Mouse (Mus musculus) adrenal gland (tissue): ENCODE measurements around the gene Htra3.

ENCODE experiments used
- intact Hi-C: fragments of 180-260 bp; cut with DNase I; formaldehyde crosslinking; loops from one replicate; pipeline ENCODE4 v1.15.1; 2025

Htra3 gene

GRCm38 (mm10) chr5:35701042-35701441 is 21.5 kb upstream of the Htra3 start:
- intact Hi-C loops: loop anchor here (1.0 to 2.0 kb wide), 3 partner anchors 11 to 158 kb away; no protein-coding TSS in a partner anchor

GRCm38 (mm10) chr5:35695815-35696214 is 16.2 kb upstream of the Htra3 start:
- intact Hi-C loops: loop anchor here (5.0 kb wide), 1 partner anchor 99 kb away; no protein-coding TSS in a partner anchor

GRCm38 (mm10) chr5:35693638-35694037 is 14.1 kb upstream of the Htra3 start:
- intact Hi-C loops: no loop called here

- intact Hi-C loops: no loop called here
Observed at GRCm38 (mm10) chr5:35691246-35691645, 11.7 kb upstream of the Htra3 start.

GRCm38 (mm10) chr5:35690485-35691165 is 11.0 kb upstream of the Htra3 start:
- intact Hi-C loops: no loop called here

GRCm38 (mm10) chr5:35689374-35689773 is 9.8 kb upstream of the Htra3 start:
- intact Hi-C loops: no loop called here

- intact Hi-C loops: no loop called here
Observed at GRCm38 (mm10) chr5:35688851-35689250, 9.3 kb upstream of the Htra3 start.

GRCm38 (mm10) chr5:35687098-35687497 is 7.5 kb upstream of the Htra3 start:
- intact Hi-C loops: no loop called here

GRCm38 (mm10) chr5:35686336-35686735 is 6.8 kb upstream of the Htra3 start:
- intact Hi-C loops: no loop called here

- intact Hi-C loops: no loop called here
Observed at GRCm38 (mm10) chr5:35685079-35685478, 5.5 kb upstream of the Htra3 start.

- intact Hi-C loops: loop anchor here (2.0 to 5.0 kb wide), 2 partner anchors 54 to 86 kb away; no protein-coding TSS in a partner anchor
Observed at GRCm38 (mm10) chr5:35680958-35681357, 1.4 kb upstream of the Htra3 start.

- intact Hi-C loops: no loop called here
Observed at GRCm38 (mm10) chr5:35676964-35677363, 2.6 kb downstream of the Htra3 start.

- intact Hi-C loops: no loop called here
Observed at GRCm38 (mm10) chr5:35674081-35674555, 5.5 kb downstream of the Htra3 start.

GRCm38 (mm10) chr5:35673086-35673485 is 6.5 kb downstream of the Htra3 start:
- intact Hi-C loops: no loop called here

GRCm38 (mm10) chr5:35672581-35672980 is 7.0 kb downstream of the Htra3 start:
- intact Hi-C loops: no loop called here

GRCm38 (mm10) chr5:35671474-35671891 is 8.1 kb downstream of the Htra3 start:
- intact Hi-C loops: no loop called here

- intact Hi-C loops: no loop called here
Observed at GRCm38 (mm10) chr5:35670412-35670801, 9.2 kb downstream of the Htra3 start.

GRCm38 (mm10) chr5:35669747-35670411 is 9.7 kb downstream of the Htra3 start:
- intact Hi-C loops: no loop called here

- intact Hi-C loops: no loop called here
Observed at GRCm38 (mm10) chr5:35666152-35666551, 13.4 kb downstream of the Htra3 start.

- intact Hi-C loops: no loop called here
Observed at GRCm38 (mm10) chr5:35662021-35662545, 17.5 kb downstream of the Htra3 start.

GRCm38 (mm10) chr5:35661210-35661609 is 18.4 kb downstream of the Htra3 start:
- intact Hi-C loops: no loop called here

- intact Hi-C loops: no loop called here
Observed at GRCm38 (mm10) chr5:35659503-35659902, 20.1 kb downstream of the Htra3 start.
